Mouse (Mus musculus): ENCODE data around the gene Itgam.

GRCm38 (mm10) chr7:128062456-128062855 lies at the start of gene Itgam, which contains the start of gene Gm49368:
- TF ChIP-seq CTCF (IDR thresholded peaks at IDR 0.05; ENCODE audit: control insufficient read depth, insufficient read depth, insufficient read length) (no peak), FOSL1 (IDR thresholded peaks at IDR 0.05; ENCODE audit: insufficient read depth, low read length, poor library complexity, severe bottlenecking) (no peak), MAX (IDR thresholded peaks at IDR 0.05) (no peak), CEBPB (IDR thresholded peaks at IDR 0.05; ENCODE audit: low read depth) (no peak), MYOG (IDR thresholded peaks at IDR 0.05; ENCODE audit: control insufficient read depth, extremely low read depth, insufficient read length) (no peak), USF1 (IDR thresholded peaks at IDR 0.05; ENCODE audit: low read depth) (no peak), MYOD1 (IDR thresholded peaks at IDR 0.05; ENCODE audit: control insufficient read depth, insufficient read length, low read depth) (no peak)

Data from C2C12 (cell line).